Mouse (Mus musculus) liver, embryonic 11.5 days (tissue): ENCODE results near the gene Dab1. TPM values are rescaled to one million over a fixed set of nuclear protein-coding genes. Genes with fewer than 3 reads are reported as not detected.

ENCODE experiments used
- ATAC-seq: fragments of 200-750 bp; cut with Nextera tagmentation; replicated peaks from 2 replicates; pipeline ENCODE4 v1.8.0; 2017; ENCODE audit warnings: moderate number of reproducible peaks, mild to moderate bottlenecking, moderate TSS enrichment, moderate library complexity; ENCODE audit not compliant: low FRiP score
- DNase-seq: peaks from one replicate; pipeline ENCODE4 v3.0.0-alpha.2; 2017; ENCODE audit warnings: low spot score
- H3K27ac ChIP-seq: fragments of 300-500 bp; sonication (generic); 2 replicates; pipeline ENCODE4 v1.5.1; 2014; ENCODE audit warnings: mild to moderate bottlenecking, low read depth, low read length, control low read depth
- H3K27me3 ChIP-seq: fragments of 300-500 bp; sonication (generic); replicated peaks from 2 replicates; pipeline ENCODE4 v1.6.1; 2014; ENCODE audit warnings: low read length, mixed read lengths; ENCODE audit not compliant: control insufficient read depth, insufficient read depth
- H3K36me3 ChIP-seq: fragments of 300-500 bp; sonication (generic); 2 replicates; pipeline ENCODE4 v1.6.1; 2014; ENCODE audit warnings: mild to moderate bottlenecking, low read length, moderate library complexity, mixed read lengths; ENCODE audit not compliant: control insufficient read depth, insufficient read depth
- H3K4me1 ChIP-seq: fragments of 300-500 bp; sonication (generic); replicated peaks from 2 replicates; pipeline ENCODE4 v1.6.1; 2014; ENCODE audit warnings: low read length, mixed read lengths; ENCODE audit not compliant: control insufficient read depth, insufficient read depth
- H3K4me2 ChIP-seq: fragments of 300-500 bp; sonication (generic); 2 replicates; pipeline ENCODE4 v1.6.1; 2014; ENCODE audit warnings: mild to moderate bottlenecking, control low read depth, moderate library complexity
- H3K4me3 ChIP-seq: fragments of 300-500 bp; sonication (generic); 2 replicates; pipeline ENCODE4 v1.5.1; 2014; ENCODE audit warnings: low read depth, low read length, control low read depth
- H3K9ac ChIP-seq: fragments of 300-500 bp; sonication (generic); 2 replicates; pipeline ENCODE4 v1.6.1; 2014; ENCODE audit warnings: low read depth, low read length, control low read depth
- H3K9me3 ChIP-seq: fragments of 300-500 bp; sonication (generic); 2 replicates; pipeline ENCODE4 v1.6.1; 2016; ENCODE audit warnings: low read length, inconsistent platforms, mixed read lengths; ENCODE audit not compliant: control insufficient read depth
- WGBS: fragments of 180-500 bp; shearing (Covaris S2); extraction: QIAGEN DNeasy Blood & Tissue Kit; methylation state at CpG from one replicate; pipeline ENCODE4 v1.1.7; 2014; 5-methylcytosine and 5-hydroxymethylcytosine counted together
- polyA plus RNA-seq: library from polyadenylated mRNA; unstranded; fragments of >200 nt; fragmentation: Nextera tagmentation; extraction: Ambion mirVana; gene quantifications from 2 replicates; pipeline ENCODE4 v1.2.1, GENCODE M21; 2014

Gene Dab1
- polyA plus RNA-seq, 1 experiment from 2014 or later, result 1.8 TPM

DNA sequence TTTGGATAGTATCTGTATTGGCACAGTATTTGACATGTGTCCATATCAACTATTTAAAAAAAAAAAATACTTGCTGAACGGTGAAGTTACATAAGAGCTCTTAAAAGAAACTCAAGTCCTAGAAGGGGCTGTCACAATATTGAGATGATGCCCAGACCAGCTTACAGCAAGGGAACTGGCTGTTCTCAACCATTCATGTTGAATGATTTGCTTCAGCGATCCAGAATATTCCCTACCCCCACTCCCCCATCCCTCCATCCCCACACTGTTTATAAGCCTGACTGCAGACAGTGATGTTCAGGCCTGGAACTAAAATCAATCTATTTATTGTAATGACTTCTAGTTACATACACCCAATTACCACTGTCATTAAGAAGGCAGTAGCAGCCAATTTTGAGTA is 424.3 kb downstream of the Dab1 start:
- DNase-seq (no peak), ATAC-seq (no peak)
- Histone ChIP-seq H3K4me3 (no peak overlapping the region), H3K36me3 (no peaks in the 10 kb centered on the region), H3K9me3 (no peaks in the 10 kb centered on the region), H3K27me3 (no peaks in the 10 kb centered on the region), H3K9ac (no peak overlapping the region), H3K27ac (no peak overlapping the region), H3K4me1 (no peaks in the 10 kb centered on the region), H3K4me2 (no peak overlapping the region)
- WGBS, result 84% methylated on average over 2 of the region's 2 CpGs

DNA sequence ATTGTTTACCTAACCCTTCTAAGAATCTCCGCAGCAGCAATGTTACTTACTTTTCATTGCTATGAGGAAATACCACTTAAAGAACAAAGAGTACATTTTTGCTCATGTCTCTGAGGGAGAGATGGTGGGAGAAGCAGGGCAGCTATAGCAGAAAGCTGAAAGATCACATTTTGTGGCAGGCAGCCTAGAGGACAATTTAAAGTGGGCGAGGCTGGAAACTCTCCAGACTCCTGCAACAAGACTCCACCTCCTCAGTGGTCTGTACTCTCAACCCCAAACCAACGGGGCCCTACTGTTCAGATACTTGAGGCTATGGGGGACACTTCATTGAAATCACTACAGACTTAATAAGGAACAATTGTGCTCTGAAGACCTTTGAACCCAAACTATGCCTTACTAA is 425.5 kb downstream of the Dab1 start:
- Histone ChIP-seq H3K9me3 (no peaks in the 10 kb centered on the region), H3K36me3 (no peaks in the 10 kb centered on the region), H3K4me2 (no peak overlapping the region), H3K4me1 (no peaks in the 10 kb centered on the region), H3K9ac (no peak overlapping the region), H3K27me3 (no peaks in the 10 kb centered on the region), H3K27ac (no peak overlapping the region), H3K4me3 (no peak overlapping the region)
- WGBS, result 40% methylated on average over 3 of the region's 3 CpGs
- ATAC-seq, result no peak
- no peak for DNase-seq

DNA sequence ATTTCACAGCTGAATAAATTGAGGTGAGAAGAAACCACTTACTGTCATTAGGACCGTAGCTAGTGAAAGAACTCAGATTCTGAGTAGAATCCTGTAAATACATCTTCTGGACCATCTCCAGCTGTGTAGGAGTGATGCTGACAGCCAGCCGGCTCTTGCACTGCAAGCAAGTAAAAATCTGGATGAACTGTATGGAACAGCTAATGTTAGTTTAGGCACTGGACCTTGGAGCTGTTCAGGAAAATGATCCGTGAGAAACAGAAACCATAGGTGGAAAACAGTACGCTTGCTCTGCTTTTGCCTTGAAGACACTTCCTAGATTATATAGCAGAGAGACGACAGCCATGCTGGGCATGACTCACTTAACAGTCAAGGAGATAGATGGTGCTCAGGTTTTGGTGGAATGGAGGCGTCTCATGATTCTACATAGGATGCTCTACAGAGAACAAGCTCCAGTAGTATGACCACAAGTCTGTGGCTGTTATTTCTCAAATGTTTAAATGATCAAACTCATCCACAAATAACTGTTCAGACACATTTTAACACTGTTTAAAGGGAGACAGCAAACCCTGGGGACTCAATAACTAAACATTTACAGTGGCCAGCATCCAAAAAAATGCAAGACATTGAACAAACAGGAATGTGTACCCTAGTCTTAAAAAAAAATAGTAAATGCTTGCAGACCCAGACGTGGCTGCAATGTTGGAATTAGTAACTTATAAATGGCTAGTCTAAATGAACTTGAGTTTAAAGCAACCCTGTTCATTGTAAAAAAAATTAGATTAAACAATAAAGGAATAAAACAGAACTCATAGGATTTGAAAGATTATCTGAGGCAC is 429.0 kb downstream of the Dab1 start:
- no peaks in the 10 kb centered on the region for H3K27me3 ChIP-seq
- H3K4me1 ChIP-seq, result no peaks in the 10 kb centered on the region
- DNase-seq (no peak), ATAC-seq (no peak)
- 68% methylated on average over 7 of the region's 7 CpGs for WGBS
- no peak overlapping the region for H3K4me2 ChIP-seq
- no peak overlapping the region for H3K9ac ChIP-seq
- H3K9me3 ChIP-seq, result no peaks in the 10 kb centered on the region
- H3K36me3 ChIP-seq, result no peaks in the 10 kb centered on the region
- H3K27ac ChIP-seq, result no peak overlapping the region
- H3K4me3 ChIP-seq, result no peak overlapping the region

DNA sequence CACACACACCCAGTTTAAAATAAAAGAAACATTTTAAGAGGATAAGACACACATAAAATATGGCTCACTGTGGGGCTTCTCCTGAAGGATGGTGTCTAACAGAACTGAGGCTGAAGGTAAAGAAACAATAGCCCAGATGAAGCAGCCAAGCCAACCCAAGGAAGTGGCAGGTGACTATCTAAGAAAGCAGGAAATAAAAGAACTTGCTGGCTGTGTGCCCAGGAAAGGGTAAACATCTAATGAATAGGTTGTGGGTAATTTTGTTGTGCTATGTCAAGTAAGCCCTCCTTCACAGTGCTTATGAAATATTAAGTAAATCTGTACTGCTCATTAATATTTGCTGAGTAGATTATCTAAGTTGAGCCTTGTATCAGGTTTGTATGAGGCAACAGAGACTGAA is 438.0 kb downstream of the Dab1 start:
- DNase-seq (no peak), ATAC-seq (no peak)
- Histone ChIP-seq H3K4me2 (no peak overlapping the region), H3K27me3 (no peaks in the 10 kb centered on the region), H3K9me3 (no peaks in the 10 kb centered on the region), H3K36me3 (no peaks in the 10 kb centered on the region), H3K9ac (no peak overlapping the region), H3K4me3 (no peak overlapping the region), H3K4me1 (no peaks in the 10 kb centered on the region), H3K27ac (no peak overlapping the region)

DNA sequence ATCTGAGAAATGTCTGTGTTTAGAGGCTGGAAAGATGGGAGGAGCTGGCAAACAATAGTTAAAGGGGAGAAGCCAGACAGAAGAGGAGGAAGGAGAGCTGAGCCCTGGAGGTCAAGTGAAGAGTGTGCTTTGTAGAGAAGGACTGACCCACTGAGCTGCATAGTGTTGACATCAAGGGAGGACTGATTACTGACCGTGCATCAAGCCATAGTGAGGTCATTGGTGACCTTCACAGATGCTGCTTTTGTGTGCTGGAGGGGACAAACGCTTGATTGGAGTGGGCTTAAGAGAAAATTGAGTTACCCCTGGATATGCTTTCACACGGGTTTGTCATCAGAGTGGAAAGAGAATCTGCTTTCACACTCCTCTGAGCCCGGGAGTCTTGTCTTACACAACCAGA is 440.4 kb downstream of the Dab1 start:
- H3K4me1 ChIP-seq, result no peaks in the 10 kb centered on the region
- H3K27me3 ChIP-seq, result no peaks in the 10 kb centered on the region
- no peak overlapping the region for H3K4me3 ChIP-seq
- WGBS, result 60% methylated on average over 4 of the region's 4 CpGs
- no peak overlapping the region for H3K27ac ChIP-seq
- H3K4me2 ChIP-seq, result no peak overlapping the region
- H3K9ac ChIP-seq, result no peak overlapping the region
- ATAC-seq (no peak), DNase-seq (no peak)
- no peaks in the 10 kb centered on the region for H3K9me3 ChIP-seq
- no peaks in the 10 kb centered on the region for H3K36me3 ChIP-seq

DNA sequence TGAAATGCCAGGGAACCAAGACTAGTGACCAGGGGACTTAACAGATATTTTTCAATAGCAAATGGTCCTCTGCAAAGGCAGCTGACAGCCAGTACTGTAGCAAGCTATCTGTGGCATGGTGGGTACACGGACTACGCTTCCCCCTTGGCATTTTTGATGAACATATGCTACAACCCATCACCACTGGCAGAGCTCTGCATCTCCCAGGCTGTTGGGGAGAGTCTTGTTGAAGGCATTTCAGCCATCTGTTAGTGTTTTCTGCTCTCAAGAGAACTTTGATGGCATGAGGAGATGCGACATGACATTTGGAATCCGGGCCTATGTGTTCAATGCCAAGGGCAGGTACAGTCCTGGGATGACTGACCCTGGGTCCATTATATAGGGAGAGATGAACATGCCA is 443.2 kb downstream of the Dab1 start:
- Histone ChIP-seq H3K36me3 (no peaks in the 10 kb centered on the region), H3K4me1 (no peaks in the 10 kb centered on the region), H3K9me3 (no peaks in the 10 kb centered on the region), H3K4me2 (no peak overlapping the region), H3K9ac (no peak overlapping the region), H3K27ac (no peak overlapping the region), H3K27me3 (no peaks in the 10 kb centered on the region), H3K4me3 (no peak overlapping the region)
- ATAC-seq, result no peak
- DNase-seq, result no peak
- 92% methylated on average over 4 of the region's 4 CpGs for WGBS

DNA sequence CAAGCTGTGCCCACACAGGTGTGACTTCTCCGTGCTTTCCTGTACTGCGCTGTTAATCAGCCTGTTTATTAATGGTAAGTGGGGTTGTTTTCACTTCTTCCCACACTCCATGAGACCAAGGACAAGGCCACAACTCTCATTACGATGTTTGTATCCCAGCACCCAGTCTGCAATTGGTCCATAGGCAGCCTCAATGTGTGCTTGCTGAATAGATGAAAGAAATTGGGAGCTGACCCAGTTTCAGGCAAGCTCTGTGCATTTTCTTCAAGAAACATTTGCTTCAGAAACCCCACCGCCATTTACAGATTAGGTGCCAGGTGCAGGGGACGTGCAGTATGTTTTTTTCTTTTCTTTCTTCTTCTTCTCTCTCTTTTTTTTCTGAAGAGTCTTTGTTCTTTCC is 447.7 kb downstream of the Dab1 start:
- H3K27ac ChIP-seq, result no peak overlapping the region
- no peaks in the 10 kb centered on the region for H3K9me3 ChIP-seq
- H3K4me3 ChIP-seq, result no peak overlapping the region
- H3K9ac ChIP-seq, result no peak overlapping the region
- WGBS, result 83% methylated on average over 5 of the region's 5 CpGs
- DNase-seq (no peak), ATAC-seq (no peak)
- H3K27me3 ChIP-seq, result no peaks in the 10 kb centered on the region
- H3K4me2 ChIP-seq, result no peak overlapping the region
- no peaks in the 10 kb centered on the region for H3K4me1 ChIP-seq
- H3K36me3 ChIP-seq, result no peaks in the 10 kb centered on the region

DNA sequence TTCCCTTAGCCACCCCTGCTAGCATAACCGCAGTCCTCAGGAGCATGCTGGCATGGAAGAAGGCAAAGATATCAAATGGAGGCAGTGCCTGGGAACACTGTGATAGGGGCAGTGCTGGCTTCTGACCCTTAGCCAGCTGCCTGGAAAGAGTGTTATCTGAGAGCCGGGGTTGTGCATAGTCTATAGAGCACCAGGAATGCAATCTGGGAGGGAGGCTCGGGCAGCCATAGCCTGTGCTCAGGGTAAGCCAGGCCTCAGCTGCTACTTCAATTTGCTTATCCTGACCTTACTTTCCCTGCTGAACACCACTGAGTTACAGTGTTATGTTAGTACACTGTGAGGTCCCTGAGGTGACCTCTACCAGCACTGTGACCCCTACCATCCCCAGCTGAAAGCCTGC is 448.6 kb downstream of the Dab1 start:
- no peak for DNase-seq
- Histone ChIP-seq H3K4me3 (no peak overlapping the region), H3K27me3 (no peaks in the 10 kb centered on the region), H3K4me2 (no peak overlapping the region), H3K4me1 (no peaks in the 10 kb centered on the region), H3K27ac (no peak overlapping the region), H3K9me3 (no peaks in the 10 kb centered on the region), H3K9ac (no peak overlapping the region), H3K36me3 (no peaks in the 10 kb centered on the region)
- no peak for ATAC-seq
- WGBS, result 42% methylated on average over 3 of the region's 3 CpGs

DNA sequence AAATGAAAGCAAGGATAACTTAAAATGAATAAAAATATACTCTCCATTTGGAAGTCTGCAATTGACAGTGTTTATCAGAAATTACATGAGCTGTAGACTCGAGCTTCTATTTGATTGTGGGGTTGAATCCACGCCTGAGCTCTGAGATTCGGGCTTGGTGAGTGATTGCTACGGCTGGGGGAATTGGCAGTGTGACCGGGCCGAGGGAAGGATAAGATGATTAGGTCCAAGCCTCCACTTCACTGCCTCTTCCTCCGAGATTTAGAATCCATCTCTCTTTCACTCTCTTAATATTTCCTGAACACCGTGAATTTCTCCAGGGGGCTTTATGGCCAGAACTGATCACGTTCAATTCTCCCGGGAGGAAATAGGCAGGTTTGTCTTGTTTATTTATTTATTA is 452.1 kb downstream of the Dab1 start:
- Histone ChIP-seq H3K9me3 (no peaks in the 10 kb centered on the region), H3K4me1 (no peaks in the 10 kb centered on the region), H3K4me3 (no peak overlapping the region), H3K9ac (no peak overlapping the region), H3K36me3 (no peaks in the 10 kb centered on the region), H3K4me2 (no peak overlapping the region), H3K27ac (no peak overlapping the region), H3K27me3 (no peaks in the 10 kb centered on the region)
- DNase-seq (no peak), ATAC-seq (no peak)
- 71% methylated on average over 10 of the region's 10 CpGs for WGBS
